ENCODE assay signal across 14 mouse cellular contexts in genomic region chr4:53535795-53536194, GRCm38 (mm10).
"Had no signal": no experiment of that assay in that cellular context is flagged by ENCODE, and none has a peak within 500 bp of the region (broad histone marks: within the 10 kb centered on the region; RNA-seq: fewer than 3 reads in every experiment).

No protein-coding gene starts in this region.

- H3K4me1 ChIP-seq: midbrain, embryonic 10.5 days had no signal

- H3K27ac ChIP-seq: left cerebral cortex, adult 2 months; liver, embryonic 13.5 days; midbrain, embryonic 10.5 days had no signal

- H3K4me3 ChIP-seq: left cerebral cortex, adult 2 months; liver, embryonic 13.5 days; megakaryocyte, embryonic 14.5 days; midbrain, embryonic 10.5 days had no signal

- H3K36me3 ChIP-seq: liver, embryonic 13.5 days; midbrain, embryonic 10.5 days had no signal

- H3K27me3 ChIP-seq: liver, embryonic 13.5 days; megakaryocyte, embryonic 14.5 days had no signal

- H3K4me2 ChIP-seq: liver, embryonic 13.5 days; lung, embryonic 14.5 days had no signal

- DNase-seq: kidney, adult 9 months; kidney, postnatal 14 days; kidney, postnatal 4 days; layer of hippocampus, adult 9-11 months; layer of hippocampus, postnatal 36 days; liver, embryonic 13.5 days; lung, embryonic 14.5 days; midbrain, embryonic 14.5 days; thymus, adult 18-20 months; thymus, postnatal 36 days had no signal

- ATAC-seq: lung, postnatal 0 days had no signal

- H3K9me3 ChIP-seq: liver, embryonic 13.5 days; megakaryocyte, embryonic 14.5 days; midbrain, embryonic 10.5 days had no signal

- H3K9ac ChIP-seq: liver, embryonic 13.5 days; lung, embryonic 14.5 days had no signal
